Mouse (Mus musculus) heart, embryonic 16.5 days (tissue): ENCODE measurements around the gene Sowahb. TPM values are rescaled to one million over a fixed set of nuclear protein-coding genes. Genes with fewer than 3 reads are reported as not detected.
"Not testable (repeated sequence)": the region's sequence is repeated elsewhere in the genome, so short reads cannot be mapped to it uniquely, and the experiment has no call there.

Source experiments
- ATAC-seq: fragments of 200-750 bp; cut with Nextera tagmentation; replicated peaks from 2 replicates; pipeline ENCODE4 v1.8.0; 2017; ENCODE audit warnings: moderate number of reproducible peaks; ENCODE audit not compliant: insufficient read depth, low FRiP score; ENCODE audit errors: extremely low read depth
- H3K27ac ChIP-seq: fragments of 300-500 bp; sonication (generic); 2 replicates; pipeline ENCODE4 v1.5.1; 2014; ENCODE audit warnings: mild to moderate bottlenecking, low read length, control low read depth, moderate library complexity
- H3K27me3 ChIP-seq: fragments of 300-500 bp; sonication (generic); 2 replicates; pipeline ENCODE4 v1.6.1; 2014; ENCODE audit warnings: low read length, mixed read lengths; ENCODE audit not compliant: control insufficient read depth, insufficient read depth
- H3K36me3 ChIP-seq: fragments of 300-500 bp; sonication (generic); 2 replicates; pipeline ENCODE4 v1.6.1; 2014; ENCODE audit not compliant: control insufficient read depth, insufficient read depth
- H3K4me1 ChIP-seq: fragments of 300-500 bp; sonication (generic); 2 replicates; pipeline ENCODE4 v1.6.1; 2014; ENCODE audit warnings: low read length, mixed read lengths; ENCODE audit not compliant: control insufficient read depth, insufficient read depth
- H3K4me2 ChIP-seq: fragments of 300-500 bp; sonication (generic); 2 replicates; pipeline ENCODE4 v1.6.1; 2014; ENCODE audit warnings: low read depth, mild to moderate bottlenecking, control low read depth, low read length
- H3K4me3 ChIP-seq: fragments of 300-500 bp; sonication (generic); 2 replicates; pipeline ENCODE4 v1.5.1; 2014; ENCODE audit warnings: mild to moderate bottlenecking, control low read depth, low read length
- H3K9ac ChIP-seq: fragments of 300-500 bp; sonication (generic); 2 replicates; pipeline ENCODE4 v1.6.1; 2014; ENCODE audit warnings: low read length, control low read depth
- H3K9me3 ChIP-seq: fragments of 300-500 bp; sonication (generic); replicated peaks from 2 replicates; pipeline ENCODE4 v1.6.1; 2016; ENCODE audit warnings: low read length; ENCODE audit not compliant: control insufficient read depth
- WGBS: fragments of 180-500 bp; shearing (Covaris S2); extraction: QIAGEN DNeasy Blood & Tissue Kit; methylation state at CpG from one replicate; pipeline ENCODE4 v1.1.7; 2014; 5-methylcytosine and 5-hydroxymethylcytosine counted together
- polyA plus RNA-seq: library from polyadenylated mRNA; unstranded; fragments of >200 nt; fragmentation: Nextera tagmentation; extraction: Ambion mirVana; gene quantifications from 2 replicates; pipeline ENCODE4 v1.2.1, GENCODE M21; 2015

Sowahb gene
- polyA plus RNA-seq, 1 experiment from 2014 or later = 0.12 TPM

DNA sequence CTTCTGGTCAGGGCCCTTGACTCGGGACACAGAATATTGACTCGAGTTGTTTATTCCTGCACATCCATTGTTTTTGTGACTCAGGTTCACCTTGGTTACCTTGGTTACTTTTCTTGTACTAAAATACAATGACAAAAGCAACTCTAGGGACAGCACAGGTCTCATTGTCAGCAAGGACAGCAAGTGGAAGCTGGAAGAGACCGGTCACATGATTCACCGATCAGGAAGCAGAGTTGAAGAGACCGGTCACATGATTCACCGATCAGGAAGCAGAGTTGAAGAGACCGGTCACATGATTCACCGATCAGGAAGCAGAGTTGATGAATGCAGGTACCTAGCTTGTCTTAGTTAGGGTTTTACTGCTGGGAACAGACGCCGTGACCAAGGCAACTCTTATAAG lies 25.6 kb downstream of the Sowahb start:
- 95% methylated on average over 10 of the region's 10 CpGs for WGBS
- not testable (repeated sequence) for ATAC-seq, H3K27ac ChIP-seq

DNA sequence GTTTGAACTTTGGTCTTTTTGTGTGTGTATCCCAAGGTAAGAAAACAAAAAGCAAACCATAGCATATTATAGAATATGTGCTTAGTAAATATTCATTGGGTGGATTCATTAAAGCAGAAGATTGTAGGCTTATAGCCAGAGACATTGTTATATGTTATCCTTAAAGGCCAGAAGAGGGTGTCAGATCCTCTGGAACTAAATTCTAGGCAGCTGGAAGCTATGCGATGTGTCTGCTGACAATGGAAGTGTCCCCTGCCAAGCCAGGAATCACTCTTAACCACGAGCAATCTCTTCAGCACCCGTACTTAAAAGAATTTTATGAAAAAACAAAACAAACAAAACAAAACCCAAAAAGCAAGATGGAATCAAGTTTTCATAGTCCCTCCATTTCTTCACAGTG lies 27.1 kb downstream of the Sowahb start:
- Histone ChIP-seq H3K4me1 (0 out of 2 replicates have a peak, but pooled peaks cover 7% of the 10 kb centered on the region), H3K27me3 (no peaks in the 10 kb centered on the region), H3K4me2 (no peak overlapping the region), H3K36me3 (no peaks in the 10 kb centered on the region), H3K4me3 (no peak overlapping the region), H3K9me3 (no peaks in the 10 kb centered on the region), H3K27ac (no peak overlapping the region), H3K9ac (no peak overlapping the region)
- ATAC-seq = no peak
- 25% methylated on average over 3 of the region's 3 CpGs for WGBS

More for the DNA sequence above, 25.6 kb downstream of the Sowahb start:
- H3K4me1 ChIP-seq, H3K9me3 ChIP-seq, H3K36me3 ChIP-seq, H3K9ac ChIP-seq, H3K4me2 ChIP-seq, H3K27me3 ChIP-seq, H3K4me3 ChIP-seq: not testable (repeated sequence)

DNA sequence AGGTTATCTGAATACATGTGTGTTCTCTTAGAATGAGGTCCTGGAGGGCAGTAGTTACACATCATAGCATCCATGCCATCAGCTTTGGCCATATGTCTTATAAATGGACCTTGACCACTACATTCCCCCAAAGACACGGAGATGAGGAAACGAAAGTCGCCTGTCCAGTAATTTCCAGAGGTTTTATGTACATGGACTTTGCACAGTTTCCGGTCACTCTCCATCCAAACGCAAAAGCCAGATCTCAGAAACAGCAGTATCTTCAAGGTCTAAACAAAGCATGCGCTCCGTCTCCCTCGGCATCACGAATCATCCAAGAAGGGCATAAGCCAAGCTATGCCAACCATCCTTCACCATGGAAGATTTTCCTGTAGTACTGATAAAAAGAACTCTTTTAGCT lies 36.6 kb downstream of the Sowahb start:
- 89% methylated on average over 9 of the region's 9 CpGs for WGBS
- no peak for ATAC-seq

DNA sequence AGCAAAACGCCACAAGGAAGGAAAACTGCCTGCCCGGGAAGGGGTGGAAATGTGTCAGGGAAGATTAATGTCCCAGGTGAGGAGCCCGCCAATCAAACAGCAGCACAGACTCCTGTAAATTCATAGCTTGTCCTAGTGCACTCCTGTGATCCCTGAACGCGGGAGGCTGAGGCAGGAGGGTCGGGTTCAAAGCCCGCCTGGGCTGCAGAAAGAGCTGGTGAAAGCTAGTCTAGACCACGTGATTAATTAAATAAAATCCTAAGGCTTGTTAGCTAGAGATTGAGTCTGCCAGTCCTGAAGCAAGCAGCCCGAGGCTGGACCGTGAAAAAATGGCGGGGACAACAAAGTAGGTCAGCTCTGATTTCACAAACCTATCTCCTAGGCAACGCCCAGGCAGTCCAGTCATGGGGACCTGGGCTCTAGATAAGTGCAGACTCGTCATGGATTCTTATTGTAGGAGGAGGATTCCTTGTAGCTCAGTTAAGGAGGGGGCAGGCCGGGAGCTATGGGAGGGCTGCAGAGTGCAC lies 38.9 kb downstream of the Sowahb start:
- 38% methylated on average over 14 of the region's 14 CpGs for WGBS
- no peaks in the 10 kb centered on the region for H3K36me3 ChIP-seq

More for the DNA sequence above, 36.6 kb downstream of the Sowahb start:
- Histone ChIP-seq H3K9ac (no peak overlapping the region), H3K27ac (no peak overlapping the region), H3K36me3 (no peaks in the 10 kb centered on the region), H3K4me1 (peaks cover 9% of the 10 kb centered on the region; the same call in 1 of the 2 replicates), H3K27me3 (no peaks in the 10 kb centered on the region), H3K9me3 (no peaks in the 10 kb centered on the region), H3K4me3 (no peak overlapping the region), H3K4me2 (no peak overlapping the region)

DNA sequence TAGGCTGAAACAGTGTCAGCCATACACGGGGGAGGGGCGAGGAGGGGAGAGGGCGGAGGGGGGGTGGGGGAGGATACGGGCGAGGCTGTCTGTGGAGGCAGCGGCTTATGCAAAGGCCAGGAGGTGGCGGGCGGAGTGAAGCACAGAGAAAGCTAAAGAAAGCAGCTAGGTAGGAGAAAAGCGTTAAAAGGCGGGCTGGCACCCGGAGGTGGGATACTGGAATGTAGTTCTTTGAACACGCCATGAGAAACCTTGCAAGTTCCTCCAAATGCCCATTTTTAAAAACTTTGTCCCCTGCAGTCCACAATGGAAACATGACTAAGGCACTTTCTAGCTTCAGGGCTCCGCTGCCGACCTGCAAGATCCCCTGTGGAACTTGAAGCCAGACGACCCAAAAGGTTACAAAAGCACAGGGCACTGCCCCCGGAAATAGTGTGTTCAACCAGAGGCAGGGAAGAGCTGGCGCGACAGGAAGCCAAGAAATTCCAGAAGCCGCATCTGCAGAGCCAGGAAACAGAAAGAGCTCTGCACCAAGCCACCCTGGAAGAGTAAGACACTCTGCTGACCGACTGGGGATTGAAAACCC lies 39.5 kb downstream of the Sowahb start:
- H3K4me3 ChIP-seq = peak overlapping the region; percentile 40
- H3K4me1 ChIP-seq = peaks cover 18% of the 10 kb centered on the region
- no peaks in the 10 kb centered on the region for H3K27me3 ChIP-seq
- peak overlapping the region; percentile 64 for H3K27ac ChIP-seq
- 10% methylated on average over 20 of the region's 20 CpGs for WGBS
- peak overlapping the region; percentile 52 for H3K9ac ChIP-seq
- H3K9me3 ChIP-seq = no peaks in the 10 kb centered on the region
- peak overlapping the region; percentile 60 for H3K4me2 ChIP-seq
- no peaks in the 10 kb centered on the region for H3K36me3 ChIP-seq
- ATAC-seq = peak; percentile 38; the same call in 1 of the 2 replicates

More for the DNA sequence above, 38.9 kb downstream of the Sowahb start:
- H3K9me3 ChIP-seq = no peaks in the 10 kb centered on the region
- peak overlapping the region; percentile 52 for H3K9ac ChIP-seq
- ATAC-seq = peak; percentile 26; the same call in 1 of the 2 replicates
- peak overlapping the region; percentile 40 for H3K4me3 ChIP-seq
- peak overlapping the region; percentile 64 for H3K27ac ChIP-seq
- H3K4me1 ChIP-seq = peaks cover 15% of the 10 kb centered on the region
- peak overlapping the region; percentile 60 for H3K4me2 ChIP-seq
- no peaks in the 10 kb centered on the region for H3K27me3 ChIP-seq

DNA sequence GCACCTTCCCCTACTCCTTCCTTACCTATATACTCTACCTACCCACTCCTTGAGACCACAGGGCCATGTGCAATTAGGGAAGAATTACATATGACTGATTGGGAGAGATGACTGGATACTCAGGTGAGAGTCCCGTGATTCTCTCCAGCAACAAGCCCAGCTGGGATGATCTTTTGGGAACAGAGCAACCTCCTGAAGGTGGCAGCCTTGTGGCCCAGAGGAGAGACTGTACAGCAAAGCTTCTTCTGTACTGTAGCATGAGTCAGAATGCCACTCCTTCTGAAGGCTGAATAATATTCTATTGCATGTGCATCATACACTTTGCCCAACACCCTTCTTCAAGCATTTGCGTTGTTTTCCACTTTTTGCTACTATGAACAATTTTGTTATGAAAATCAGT lies 42.2 kb downstream of the Sowahb start:
- H3K4me2 ChIP-seq = no peak overlapping the region
- H3K27ac ChIP-seq = no peak overlapping the region
- no peak for ATAC-seq
- no peak overlapping the region for H3K4me3 ChIP-seq
- H3K9ac ChIP-seq = no peak overlapping the region
- peaks cover 22% of the 10 kb centered on the region for H3K4me1 ChIP-seq
- WGBS = 91% methylated on average over 2 of the region's 2 CpGs
- no peaks in the 10 kb centered on the region for H3K9me3 ChIP-seq
- no peaks in the 10 kb centered on the region for H3K27me3 ChIP-seq
- no peaks in the 10 kb centered on the region for H3K36me3 ChIP-seq

DNA sequence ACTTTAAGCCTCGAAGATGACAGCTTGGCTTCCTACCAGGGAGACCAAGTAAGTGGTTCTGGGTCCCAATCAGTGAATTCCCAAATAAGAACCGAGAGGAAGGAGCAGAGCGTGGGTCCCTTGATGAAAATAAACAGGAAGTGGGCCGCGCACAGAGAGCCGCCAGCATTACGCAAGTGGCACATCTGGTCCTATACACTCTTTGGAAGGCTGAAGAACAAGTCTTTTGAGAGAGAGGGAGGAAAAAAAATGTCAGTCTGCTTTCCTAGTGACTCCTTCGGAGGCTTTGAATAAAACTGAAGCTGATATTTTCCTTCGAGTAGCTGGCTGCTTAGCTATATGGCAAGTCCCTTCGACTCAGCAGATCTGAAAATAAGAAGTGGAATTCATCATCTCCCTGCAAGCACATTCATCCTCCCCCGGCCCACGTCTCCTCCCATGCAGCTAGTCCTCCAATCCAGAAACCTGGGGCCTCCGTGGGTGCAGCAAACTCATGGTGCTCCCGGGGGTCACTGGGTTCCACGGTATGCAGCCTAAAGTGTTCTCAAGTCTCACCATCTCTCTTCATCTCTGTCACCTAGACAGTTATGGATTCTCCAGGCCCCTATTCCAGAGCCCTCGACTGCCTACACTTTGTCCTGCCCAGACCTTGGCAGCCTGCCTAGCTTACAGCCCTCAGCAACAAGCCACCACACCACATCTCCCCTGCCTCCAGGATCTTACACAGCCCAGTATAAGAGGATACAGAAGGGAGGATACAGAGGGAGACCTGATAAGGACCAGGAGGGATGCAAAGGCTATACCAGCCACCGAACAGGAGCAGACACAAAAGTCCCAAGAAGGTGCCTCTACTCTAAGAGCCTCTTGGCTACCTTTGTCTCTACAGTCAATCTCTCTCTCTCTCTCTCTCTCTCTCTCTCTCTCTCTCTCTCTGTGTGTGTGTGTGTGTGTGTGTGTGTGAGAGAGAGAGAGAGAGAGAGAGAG lies 43.8 kb downstream of the Sowahb start:
- H3K36me3 ChIP-seq = no peaks in the 10 kb centered on the region
- H3K27me3 ChIP-seq = no peaks in the 10 kb centered on the region
- no peak overlapping the region for H3K9ac ChIP-seq
- H3K4me2 ChIP-seq = 0 out of 2 replicates have a peak overlapping the region, but pooled peaks have one; percentile 0
- ATAC-seq = peak; percentile 33
- no peak overlapping the region for H3K4me3 ChIP-seq
- peaks cover 25% of the 10 kb centered on the region for H3K4me1 ChIP-seq
- 31% methylated on average over 17 of the region's 17 CpGs for WGBS
- H3K9me3 ChIP-seq = no peaks in the 10 kb centered on the region
- H3K27ac ChIP-seq = peak overlapping the region; percentile 84

DNA sequence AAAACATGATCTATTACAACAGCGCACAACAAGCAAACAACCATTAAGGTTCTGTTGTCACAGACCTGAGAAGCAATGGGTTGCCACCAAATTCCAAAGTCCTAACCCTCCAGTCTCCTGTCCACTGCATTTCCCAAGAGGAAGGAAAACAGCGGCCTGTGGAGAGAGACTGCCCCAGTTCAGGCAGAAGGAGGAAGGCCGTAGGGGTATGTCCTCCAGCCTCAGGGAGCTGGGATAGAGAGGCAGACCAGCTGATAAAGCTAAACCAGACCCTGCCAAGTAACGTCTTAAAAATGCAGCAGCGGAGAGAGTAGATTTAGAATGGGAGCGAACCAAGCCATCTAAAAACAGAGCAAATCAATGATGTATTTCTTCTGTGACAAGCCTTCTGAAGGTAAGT lies 44.8 kb downstream of the Sowahb start:
- Histone ChIP-seq H3K9ac (no peak overlapping the region), H3K9me3 (no peaks in the 10 kb centered on the region), H3K4me2 (no peak overlapping the region), H3K4me1 (peaks cover 18% of the 10 kb centered on the region), H3K36me3 (no peaks in the 10 kb centered on the region), H3K27ac (peak overlapping the region; percentile 84), H3K4me3 (no peak overlapping the region), H3K27me3 (no peaks in the 10 kb centered on the region)
- ATAC-seq = no peak
- WGBS = 54% methylated on average over 6 of the region's 6 CpGs
